Mouse (Mus musculus) CD4-positive, CD25-positive, alpha-beta regulatory T cell, adult 4 months (primary cell): Measurements from ENCODE around the gene Gnl1. TPM values are rescaled to one million over a fixed set of nuclear protein-coding genes. Genes with fewer than 3 reads are reported as not detected.
A peak's percentile ranks its signal among the peaks of the same experiment; 100 is the strongest.
"Not testable (repeated sequence)": the region's sequence is repeated elsewhere in the genome, so short reads cannot be mapped to it uniquely, and the experiment has no call there.

ENCODE experiments used
- ATAC-seq: one replicate; pipeline ENCODE4 v1.8.0; 2017
- polyA plus RNA-seq, 2 experiments: library from polyadenylated mRNA; unstranded; fragments of 100-300 nt; shearing (Covaris generic); gene quantifications; one replicate each; pipeline ENCODE4 v1.2.1; 2017

The Gnl1 gene
- polyA plus RNA-seq, 2 experiments from 2014 or later: 8.1 to 9.2 TPM

DNA sequence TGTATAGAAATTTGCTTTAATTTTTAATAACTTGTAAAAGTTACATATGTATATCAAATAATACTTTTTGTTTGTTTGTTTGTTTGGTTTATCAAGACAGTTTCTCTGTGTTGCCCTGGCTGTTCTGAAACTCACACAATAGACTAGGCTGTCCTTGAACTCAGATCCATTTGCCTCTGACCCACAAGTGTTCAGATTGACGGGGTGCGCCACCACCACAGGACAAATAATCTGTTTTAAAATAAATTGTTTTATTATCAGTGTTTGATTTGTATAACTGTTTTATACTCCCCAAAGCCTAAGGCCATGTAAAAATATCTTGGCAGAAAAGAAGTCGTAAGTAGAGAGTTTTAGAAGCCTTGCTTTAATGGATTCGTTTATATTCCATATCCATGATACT is 48.0 kb downstream of the Gnl1 start:
- ATAC-seq: no peak

DNA sequence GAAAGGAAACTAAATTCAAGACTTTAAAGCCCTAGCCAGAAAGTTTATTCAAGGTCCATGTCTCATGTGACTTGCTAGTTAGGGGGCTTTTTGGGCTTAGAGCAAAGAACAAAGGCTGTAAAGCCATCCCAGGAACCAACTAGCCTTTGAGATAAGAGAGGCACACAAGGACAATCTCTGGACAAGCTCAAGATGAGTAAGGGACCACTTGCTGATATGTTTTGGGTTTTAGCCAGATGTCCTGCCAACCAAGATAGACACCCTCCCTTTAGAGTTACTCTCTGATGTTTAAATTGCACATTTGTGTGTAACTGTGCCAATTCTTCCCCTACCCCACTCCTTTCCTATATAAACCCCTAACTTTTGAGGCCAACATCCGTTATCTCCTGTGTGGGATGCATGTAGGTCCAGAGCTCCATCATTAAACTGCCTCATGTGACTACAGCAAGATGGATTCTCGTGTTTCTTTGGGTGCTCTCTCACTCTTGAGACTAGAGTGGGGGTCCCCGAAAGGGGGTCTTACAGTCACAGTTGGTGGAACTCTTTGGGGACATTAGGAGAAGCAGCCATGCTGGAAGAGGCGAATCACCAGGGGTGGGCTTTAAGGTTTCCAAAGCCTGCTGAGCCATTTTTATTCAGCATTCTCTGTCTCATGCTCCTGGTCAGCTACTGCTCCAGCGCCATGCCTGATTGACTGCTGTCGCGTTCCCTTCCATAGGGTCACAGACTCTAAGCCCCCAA is 49.4 kb downstream of the Gnl1 start:
- no peak for ATAC-seq

DNA sequence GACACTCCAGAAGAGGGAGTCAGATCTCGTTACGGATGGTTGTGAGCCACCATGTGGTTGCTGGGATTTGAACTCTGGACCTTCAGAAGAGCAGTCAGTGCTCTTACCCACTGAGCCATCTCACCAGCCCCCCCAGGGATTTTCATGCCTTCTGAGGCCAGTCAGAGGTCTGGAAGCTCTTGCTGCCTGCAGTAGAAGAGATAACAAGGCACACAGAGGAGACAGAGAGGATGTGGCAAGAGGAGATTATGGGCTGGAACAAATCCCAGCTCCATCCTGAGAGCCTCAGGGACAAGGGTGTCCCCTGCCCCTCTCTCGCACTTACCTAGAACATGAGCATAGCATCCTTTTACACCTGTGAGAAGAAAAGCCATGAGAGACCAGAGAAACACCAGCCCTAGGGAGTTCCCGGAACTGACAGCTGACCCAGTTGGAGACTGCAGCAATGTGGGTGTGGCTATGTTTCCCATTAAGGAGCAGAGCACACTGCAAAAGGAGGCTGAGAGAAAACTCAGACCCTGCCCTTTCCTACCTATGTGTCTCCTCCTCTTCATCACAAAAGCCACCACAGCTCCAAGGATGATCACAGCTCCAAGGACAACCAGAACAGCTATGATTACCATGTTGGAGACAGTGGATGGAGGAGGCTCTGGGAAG is 50.5 kb downstream of the Gnl1 start:
- ATAC-seq: not testable (repeated sequence)

DNA sequence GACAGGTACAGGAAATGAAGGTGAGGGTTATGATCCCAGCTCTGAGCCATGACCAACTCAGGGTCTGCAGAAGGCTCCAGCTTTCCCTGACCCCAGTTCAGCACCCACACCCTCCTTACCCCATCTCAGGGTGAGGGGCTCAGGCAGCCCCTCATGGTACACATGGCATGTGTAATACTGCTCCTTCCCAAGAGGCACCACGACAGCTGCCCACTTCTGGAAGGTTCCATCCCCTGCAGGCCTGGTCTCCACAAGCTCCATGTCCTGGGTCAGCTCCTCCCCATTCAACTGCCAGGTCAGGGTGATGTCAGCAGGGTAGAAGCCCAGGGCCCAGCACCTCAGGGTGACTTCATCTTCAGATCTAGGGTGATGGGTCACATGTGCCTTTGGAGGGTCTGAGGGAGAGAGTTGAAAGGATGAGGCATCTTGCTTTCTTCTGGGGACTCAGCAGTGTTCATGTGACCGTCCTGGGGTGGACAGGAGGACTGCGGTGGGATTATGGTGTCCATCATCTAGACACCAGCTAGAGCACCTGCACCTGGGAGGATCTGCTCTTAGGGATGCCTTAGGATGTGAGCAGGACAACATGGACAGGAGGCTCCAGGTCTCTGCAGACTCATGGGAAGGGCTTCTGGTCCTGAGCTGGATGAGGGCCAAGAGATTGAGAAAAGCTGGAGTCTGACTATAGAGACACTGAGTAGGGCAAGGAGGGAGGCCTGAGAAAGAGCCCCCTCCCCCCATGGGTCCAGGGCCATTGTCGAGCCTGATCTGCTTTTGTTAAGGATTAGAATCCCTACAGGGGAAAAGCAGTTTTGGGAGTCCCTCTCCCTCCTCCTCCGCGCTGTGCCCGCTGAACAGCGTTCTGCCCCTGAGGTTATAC is 51.3 kb downstream of the Gnl1 start:
- not testable (repeated sequence) for ATAC-seq

DNA sequence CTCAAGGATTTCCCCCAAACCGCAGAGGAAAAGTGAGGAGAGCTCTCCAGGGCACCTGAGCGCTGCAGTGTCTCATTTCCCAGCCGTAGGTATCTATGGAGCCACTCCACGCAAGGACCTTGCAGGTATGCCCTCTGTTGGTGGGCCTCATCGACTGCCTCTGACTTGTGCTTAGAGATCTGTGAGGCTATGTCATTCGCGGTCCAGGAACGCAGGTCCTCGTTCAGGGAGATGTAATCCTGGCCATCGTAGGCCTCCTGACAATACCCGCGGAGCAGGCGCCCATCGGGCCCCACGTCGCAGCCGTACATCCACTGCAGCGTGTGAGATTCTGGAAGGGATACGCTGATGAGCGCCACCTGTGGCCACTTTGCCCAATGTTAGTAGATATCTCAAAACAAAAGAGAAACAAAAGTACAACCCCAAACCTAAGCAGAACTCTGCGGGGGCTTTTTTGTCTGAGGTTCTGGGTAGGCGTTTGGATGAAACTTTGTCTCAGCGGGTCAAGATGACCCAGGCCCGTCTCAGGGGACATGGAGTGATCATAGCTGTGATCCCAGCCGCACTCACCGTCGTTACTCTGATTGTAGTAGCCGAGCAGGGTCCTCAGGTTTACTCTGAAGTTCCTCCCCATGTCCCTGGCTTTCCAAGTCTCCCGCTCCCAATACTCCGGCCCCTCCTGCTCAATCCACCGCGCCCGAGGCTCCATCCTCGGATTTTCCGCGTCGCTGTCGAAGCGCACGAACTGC is 52.1 kb downstream of the Gnl1 start:
- peak; percentile 80 for ATAC-seq

DNA sequence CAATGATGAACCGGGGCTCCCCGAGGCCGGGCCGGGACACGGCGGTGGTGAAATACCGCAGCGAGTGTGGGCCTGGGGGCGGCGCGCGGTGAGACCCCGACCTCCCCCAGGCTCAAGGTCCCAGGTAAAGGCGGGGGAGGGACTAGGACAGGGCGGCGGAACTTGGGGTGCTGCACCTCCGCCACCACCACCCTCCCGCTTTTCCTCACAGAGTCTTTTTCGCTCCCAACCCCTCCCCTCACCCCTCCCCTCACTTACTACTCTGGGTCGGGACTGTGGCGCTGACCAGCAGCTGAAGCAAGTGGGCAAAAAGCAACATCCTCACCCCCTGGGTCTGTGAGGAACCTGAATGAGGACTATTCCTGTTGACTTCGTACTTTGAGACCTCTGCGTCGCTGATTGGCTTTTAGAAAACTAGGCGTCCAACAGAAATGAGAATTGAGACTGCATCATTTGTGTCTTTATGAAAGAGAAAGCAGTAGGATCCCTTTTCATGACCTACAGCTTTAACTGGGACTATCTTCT is 52.8 kb downstream of the Gnl1 start, which contains the start of gene H2-T23:
Gene H2-T23 (minus strand): TSS at position 505 of the 525 bp plus-strand sequence.
- ATAC-seq: peak; percentile 87

DNA sequence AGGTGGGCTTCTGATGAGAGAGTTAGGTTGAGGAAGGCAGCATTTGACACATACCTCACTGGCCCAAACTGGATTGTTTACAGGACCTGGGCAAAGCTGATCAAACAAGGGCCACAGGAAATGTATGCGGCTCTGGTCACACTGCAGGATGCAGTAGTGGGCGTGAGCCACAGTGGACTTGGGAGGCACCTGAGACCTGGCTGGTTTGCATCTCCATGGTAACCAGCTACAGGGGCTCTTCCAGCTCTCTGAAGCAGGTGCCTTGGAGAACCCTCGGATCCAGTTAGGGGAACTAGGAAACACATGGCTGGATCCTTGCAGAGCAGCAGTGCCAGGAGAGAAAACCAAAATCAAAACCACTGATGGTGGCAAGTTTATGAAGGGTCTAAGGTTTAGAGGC is 54.9 kb downstream of the Gnl1 start:
- not testable (repeated sequence) for ATAC-seq

DNA sequence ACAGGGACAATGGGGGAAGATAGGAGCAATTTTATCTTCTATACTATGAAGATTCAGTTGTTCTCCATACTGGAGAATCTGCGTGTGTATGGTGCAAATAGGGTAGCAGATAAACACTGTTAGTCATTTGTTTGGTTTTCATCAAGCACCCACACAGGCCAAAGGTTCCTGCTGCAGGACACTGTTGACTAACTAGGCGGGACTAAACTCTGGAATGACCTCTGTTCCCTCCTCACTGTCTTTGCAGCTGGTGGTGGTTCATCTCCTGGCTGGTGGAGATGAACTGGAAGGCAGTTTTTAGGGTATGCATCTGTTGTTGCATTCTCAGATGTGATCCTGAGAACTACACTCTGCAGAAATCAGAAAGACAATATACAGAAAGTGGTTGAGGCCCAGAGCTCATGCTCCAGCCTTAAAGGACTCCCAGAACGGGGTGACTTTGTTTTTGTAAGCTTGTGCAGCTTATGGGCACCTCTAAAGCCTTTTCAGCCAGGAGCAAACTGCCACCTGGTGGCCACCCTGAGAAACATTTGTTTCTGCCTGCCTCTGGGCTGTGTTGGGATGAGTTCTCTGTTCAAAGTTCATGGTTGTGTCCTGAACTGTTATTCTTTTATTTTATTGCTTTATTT is 55.5 kb downstream of the Gnl1 start:
- peak; percentile 35 for ATAC-seq

DNA sequence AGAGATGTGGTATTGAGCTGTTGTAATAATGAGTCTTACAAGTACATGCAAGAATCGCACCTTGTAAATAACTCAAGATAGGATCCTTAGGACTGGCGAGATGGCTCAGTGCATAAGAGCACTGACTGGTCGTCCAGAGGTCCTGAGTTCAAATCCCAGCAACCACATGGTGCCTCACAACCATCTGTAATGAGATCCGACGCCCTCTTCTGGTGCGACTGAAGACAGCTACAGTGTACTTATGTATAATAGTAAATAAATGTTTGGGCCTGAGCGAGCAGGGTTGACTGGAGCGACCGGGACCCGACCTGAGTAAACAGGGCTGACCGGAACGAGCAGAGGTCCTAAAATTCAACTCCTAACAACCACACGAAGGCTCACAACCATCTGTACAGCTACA is 56.5 kb downstream of the Gnl1 start:
- not testable (repeated sequence) for ATAC-seq

Other genes with a start within 250 kb of the Gnl1 start
- gene Ier3, start 158.2 kb upstream of the Gnl1 start, polyA plus RNA-seq: 1 to 10 TPM; 1.1 to 1.9 TPM
- gene Flot1, start 156.6 kb upstream of the Gnl1 start, polyA plus RNA-seq: 10 to 100 TPM; 24.3 to 30.7 TPM
- 100 to 1,000 TPM; 564 to 602 TPM for gene Tubb5, start 141.5 kb upstream of the Gnl1 start, polyA plus RNA-seq
- gene Mdc1, start 138.3 kb upstream of the Gnl1 start, polyA plus RNA-seq: 10 to 100 TPM; 10.9 to 13.2 TPM
- 10 to 100 TPM; 35.5 to 43.5 TPM for gene Nrm, start 118.5 kb upstream of the Gnl1 start, polyA plus RNA-seq
- gene Ppp1r18, start 114.3 kb upstream of the Gnl1 start, polyA plus RNA-seq: 100 to 1,000 TPM; 222 to 223 TPM
- gene Dhx16, start 100.0 kb upstream of the Gnl1 start, polyA plus RNA-seq: 10 to 100 TPM; 13.4 to 39.3 TPM
- 10 to 100 TPM; 12.6 to 15.3 TPM for gene 2310061I04Rik, start 82.4 kb upstream of the Gnl1 start, polyA plus RNA-seq
- 10 to 100 TPM; 10.3 to 16.9 TPM for gene Atat1, start 69.8 kb upstream of the Gnl1 start, polyA plus RNA-seq
- gene Mrps18b, start 63.5 kb upstream of the Gnl1 start, polyA plus RNA-seq: 10 to 100 TPM; 59.8 to 82.8 TPM
- 10 to 100 TPM; 44.9 to 53.5 TPM for gene Ppp1r10, start 63.4 kb upstream of the Gnl1 start, polyA plus RNA-seq
- 100 to 1,000 TPM; 122 to 174 TPM for gene Abcf1, start 10.1 kb upstream of the Gnl1 start, polyA plus RNA-seq
- 10 to 100 TPM; 16.5 to 17.6 TPM for gene Prr3, start 385 bp downstream of the Gnl1 start, polyA plus RNA-seq
- gene H2-T24, start 40.7 kb downstream of the Gnl1 start, polyA plus RNA-seq: 10 to 100 TPM; 31.2 to 45.1 TPM
- 1,000 to 10,000 TPM in 1 of 2 experiments, 100 to 1,000 TPM in 1; 829 to 1,151 TPM for gene H2-T23, start 53.0 kb downstream of the Gnl1 start, polyA plus RNA-seq
- 100 to 1,000 TPM; 407 to 526 TPM for gene H2-T22, start 62.9 kb downstream of the Gnl1 start, polyA plus RNA-seq
- under 1 TPM in 1 of 2 experiments, not detected in 1; 0.66 TPM for gene Gm6034, start 63.1 kb downstream of the Gnl1 start, polyA plus RNA-seq
- gene Gm11127, start 78.5 kb downstream of the Gnl1 start, polyA plus RNA-seq: not detected
- 1 to 10 TPM; 1.4 to 1.9 TPM for gene Gm19684, start 141.8 kb downstream of the Gnl1 start, polyA plus RNA-seq
- gene Gm7030, start 149.6 kb downstream of the Gnl1 start, polyA plus RNA-seq: under 1 TPM in 1 of 2 experiments, not detected in 1; 0.62 TPM
- gene Gm8909, start 188.7 kb downstream of the Gnl1 start, polyA plus RNA-seq: 1 to 10 TPM; 2.5 to 5.0 TPM
- 1 to 10 TPM in 1 of 2 experiments, under 1 TPM in 1; 0.95 to 1.3 TPM for gene H2-T3, start 210.4 kb downstream of the Gnl1 start, polyA plus RNA-seq